Mouse (Mus musculus): Measurements from ENCODE around the gene Gjb3.

The Gjb3 gene

GRCm38 (mm10) chr4:127278451-127279001, 52.1 kb downstream of the Gjb3 start:
- peak; percentile 51 for DNase-seq

All from kidney, postnatal 10 days (tissue).